16 mouse cellular contexts compared by ENCODE assay signal in the genomic region with DNA sequence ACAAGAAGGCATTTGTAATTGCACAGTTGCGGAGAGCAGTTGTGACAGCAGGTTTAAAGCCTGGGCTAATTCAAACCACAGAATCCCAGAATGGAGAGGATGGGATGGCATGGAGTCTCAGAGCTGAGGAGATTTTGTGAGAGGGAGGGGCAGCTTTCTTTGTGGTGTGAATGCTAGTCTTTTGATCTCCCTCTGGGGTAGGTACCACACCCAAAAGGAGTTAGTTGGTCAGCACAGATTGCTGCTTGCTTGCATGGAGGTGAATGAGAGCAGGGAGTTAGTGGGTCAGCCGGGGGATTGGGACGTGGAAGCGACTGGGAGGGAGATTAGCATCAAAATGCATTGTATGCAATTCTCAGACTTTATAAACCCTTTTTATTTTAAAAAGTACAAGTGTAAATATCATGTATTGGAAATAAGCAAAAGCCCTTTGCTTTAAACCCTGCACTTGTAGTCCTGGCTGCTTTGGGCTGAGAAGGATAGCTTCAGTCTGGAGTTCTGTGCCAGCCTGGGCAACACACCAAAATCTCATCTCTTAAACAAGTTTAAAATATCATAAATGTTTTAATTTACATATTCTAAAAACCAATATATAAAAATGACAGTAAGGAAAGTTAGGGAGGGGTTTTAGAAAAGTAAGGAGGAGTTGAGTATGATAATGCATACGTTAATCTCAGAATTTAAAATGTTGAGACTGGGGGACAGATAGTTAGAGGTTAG. TPM values are rescaled to one million over a fixed set of nuclear protein-coding genes. Genes with fewer than 3 reads are reported as not detected.
A peak's percentile ranks its signal among the peaks of the same experiment; 100 is the strongest.
DNase-seq lines count a peak whose midpoint lies in the region; ATAC-seq lines count a peak whose summit lies in the region.
"Had no signal": no experiment of that assay in that cellular context is flagged by ENCODE, and none has a peak within 500 bp of the region (broad histone marks: within the 10 kb centered on the region; RNA-seq: fewer than 3 reads in every experiment).

No protein-coding gene starts in this region.

- no peaks in the 10 kb centered on the region for H3K9me3 ChIP-seq in hindbrain, embryonic 13.5 days
- no peaks in the 10 kb centered on the region for H3K9me3 ChIP-seq in hindbrain, embryonic 11.5 days (ENCODE audit: control insufficient read depth, low read length)
- H3K9me3 ChIP-seq in heart, embryonic 12.5 days (replicated peaks): no peaks in the 10 kb centered on the region
- H3K9me3 ChIP-seq: limb, embryonic 12.5 days had no signal

- H3K4me1 ChIP-seq in hindbrain, embryonic 13.5 days (replicated peaks): peaks cover 4% of the 10 kb centered on the region; the same call in 1 of the 2 replicates
- H3K4me1 ChIP-seq in hindbrain, embryonic 11.5 days (replicated peaks; ENCODE audit: control insufficient read depth, insufficient read depth, low read length): no peaks in the 10 kb centered on the region
- H3K4me1 ChIP-seq in heart, embryonic 12.5 days (replicated peaks): peaks cover 14% of the 10 kb centered on the region

- no peaks in the 10 kb centered on the region for H3K36me3 ChIP-seq in hindbrain, embryonic 13.5 days
- H3K36me3 ChIP-seq in hindbrain, embryonic 11.5 days (ENCODE audit: control insufficient read depth, insufficient read depth, low read length): no peaks in the 10 kb centered on the region
- no peaks in the 10 kb centered on the region for H3K36me3 ChIP-seq in heart, embryonic 12.5 days
- H3K36me3 ChIP-seq: limb, embryonic 12.5 days had no signal

- ATAC-seq in hindbrain, embryonic 13.5 days (ENCODE audit: low FRiP score): no peak
- no peak for ATAC-seq in hindbrain, embryonic 11.5 days (ENCODE audit: low FRiP score)
- ATAC-seq in heart, embryonic 12.5 days (ENCODE audit: insufficient number of reproducible peaks, low FRiP score): no peak
- ATAC-seq: activated CD4-positive, CD25-positive, alpha-beta regulatory T cell, adult 4 months; midbrain, embryonic 16.5 days had no signal

- H3K9ac ChIP-seq in hindbrain, embryonic 13.5 days: no peak overlapping the region
- no peak overlapping the region for H3K9ac ChIP-seq in hindbrain, embryonic 11.5 days (ENCODE audit: low read depth, low read length)
- no peak overlapping the region for H3K9ac ChIP-seq in heart, embryonic 12.5 days
- H3K9ac ChIP-seq: limb, embryonic 12.5 days; liver, embryonic 14.5 days had no signal

- H3K4me2 ChIP-seq in hindbrain, embryonic 13.5 days: no peak overlapping the region
- H3K4me2 ChIP-seq in hindbrain, embryonic 11.5 days (replicated peaks; ENCODE audit: low read depth, low read length): no peak overlapping the region
- H3K4me2 ChIP-seq in heart, embryonic 12.5 days: no peak overlapping the region
- H3K4me2 ChIP-seq: limb, embryonic 12.5 days had no signal

- WGBS in hindbrain, embryonic 13.5 days: 67% methylated on average over 5 of the region's 5 CpGs
- 70% methylated on average over 5 of the region's 5 CpGs for WGBS in hindbrain, embryonic 11.5 days
- 73% methylated on average over 5 of the region's 5 CpGs for WGBS in heart, embryonic 12.5 days

- 0 out of 2 replicates have a peak overlapping the region, but pooled peaks have one; percentile 6 for H3K27ac ChIP-seq in hindbrain, embryonic 13.5 days
- H3K27ac ChIP-seq in hindbrain, embryonic 11.5 days (ENCODE audit: low read depth, low read length): no peak overlapping the region
- no peak overlapping the region for H3K27ac ChIP-seq in heart, embryonic 12.5 days (ENCODE audit: poor library complexity, severe bottlenecking)
- H3K27ac ChIP-seq: limb, embryonic 12.5 days; liver, embryonic 14.5 days had no signal

- no peaks in the 10 kb centered on the region for H3K27me3 ChIP-seq in hindbrain, embryonic 13.5 days
- no peaks in the 10 kb centered on the region for H3K27me3 ChIP-seq in hindbrain, embryonic 11.5 days (ENCODE audit: control insufficient read depth, insufficient read depth, low read length)
- H3K27me3 ChIP-seq in heart, embryonic 12.5 days (replicated peaks): no peaks in the 10 kb centered on the region
- H3K27me3 ChIP-seq: limb, embryonic 12.5 days had no signal

- no peak for DNase-seq in hindbrain, embryonic 11.5 days (ENCODE audit: low spot score)
- peak; percentile 30 for DNase-seq in testis, postnatal 10 days (ENCODE audit: low spot score)
- no peak for DNase-seq in testis, postnatal 14 days (ENCODE audit: low spot score)
- DNase-seq in brain, adult 2 months (ENCODE audit: low read depth, low spot score): peak; percentile 66
- no peak for DNase-seq in urinary bladder, adult 2 months (ENCODE audit: low spot score)
- DNase-seq: gastrocnemius, postnatal 14 days; heart, postnatal 14 days; kidney, adult 8-10 months; kidney, postnatal 25 days had no signal

- H3K4me3 ChIP-seq in hindbrain, embryonic 13.5 days: no peak overlapping the region
- H3K4me3 ChIP-seq in hindbrain, embryonic 11.5 days (ENCODE audit: low read depth, low read length): no peak overlapping the region
- no peak overlapping the region for H3K4me3 ChIP-seq in heart, embryonic 12.5 days
- H3K4me3 ChIP-seq: erythroblast, embryonic 14.5 days; limb, embryonic 12.5 days had no signal

RNA-seq across cellular contexts. Expression of gene Cdk19, which starts 25.4 kb away (rescaled TPM):
- 11.0 and 12.7 TPM in 2 replicates for polyA plus RNA-seq in hindbrain, embryonic 13.5 days (2015; fragmentation: Nextera tagmentation; extraction: Ambion mirVana)
- polyA plus RNA-seq in hindbrain, embryonic 11.5 days (2014; fragmentation: Nextera tagmentation; extraction: Ambion mirVana): 9.0 and 9.5 TPM in 2 replicates
- polyA plus RNA-seq in heart, embryonic 12.5 days (2016; fragmentation: Nextera tagmentation; extraction: Ambion mirVana): 9.5 and 11.2 TPM in 2 replicates
- 14.6 and 17.0 TPM in 2 replicates for polyA plus RNA-seq in urinary bladder, adult 2 months (2012; rRNA removed)

Comparison
In these comparisons a context has a peak if more than half of its experiments do, and no peak if none do; other contexts are left out.
1. DNase-seq: peak in testis, postnatal 10 days (single experiment) and brain, adult 2 months (single experiment); none in hindbrain, embryonic 11.5 days (single experiment), testis, postnatal 14 days (single experiment) and urinary bladder, adult 2 months (single experiment).